Mouse (Mus musculus): ENCODE results near the gene Ptpa. TPM values are rescaled to one million over a fixed set of nuclear protein-coding genes. Genes with fewer than 3 reads are reported as not detected.
"Not testable (repeated sequence)": the region's sequence is repeated elsewhere in the genome, so short reads cannot be mapped to it uniquely, and the experiment has no call there.

Gene Ptpa
- total RNA-seq, 2 experiments from 2014 or later: 95.1 to 101 TPM

GRCm38 (mm10) chr2:30401581-30401980, 14.3 kb upstream of the Ptpa start:
- DNase-seq: no peak

DNA sequence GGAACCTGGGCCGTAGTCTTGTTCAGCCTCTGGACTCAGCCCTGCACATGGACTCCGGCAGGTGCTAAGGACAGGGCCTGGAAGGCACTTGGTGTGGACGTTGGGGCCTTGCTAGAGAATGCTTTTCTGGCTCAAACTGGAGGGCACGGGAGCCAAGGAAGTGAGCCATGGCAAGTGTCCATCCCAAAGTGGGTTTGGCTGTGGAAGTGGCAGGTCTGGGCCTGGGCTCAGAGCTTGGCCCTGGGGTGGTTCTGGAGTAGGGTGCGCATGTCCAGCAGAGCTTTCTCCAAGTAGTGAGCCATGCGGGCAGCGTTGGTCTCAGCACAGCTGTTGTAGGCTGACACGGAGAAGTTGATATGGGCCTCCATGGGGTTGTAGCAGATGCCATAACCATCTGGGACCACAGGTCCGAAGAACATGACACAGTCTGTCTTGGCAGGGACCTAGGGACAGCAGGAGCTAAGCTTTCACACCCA, 13.4 kb upstream of the Ptpa start:
- peak; percentile 64 for DNase-seq

DNA sequence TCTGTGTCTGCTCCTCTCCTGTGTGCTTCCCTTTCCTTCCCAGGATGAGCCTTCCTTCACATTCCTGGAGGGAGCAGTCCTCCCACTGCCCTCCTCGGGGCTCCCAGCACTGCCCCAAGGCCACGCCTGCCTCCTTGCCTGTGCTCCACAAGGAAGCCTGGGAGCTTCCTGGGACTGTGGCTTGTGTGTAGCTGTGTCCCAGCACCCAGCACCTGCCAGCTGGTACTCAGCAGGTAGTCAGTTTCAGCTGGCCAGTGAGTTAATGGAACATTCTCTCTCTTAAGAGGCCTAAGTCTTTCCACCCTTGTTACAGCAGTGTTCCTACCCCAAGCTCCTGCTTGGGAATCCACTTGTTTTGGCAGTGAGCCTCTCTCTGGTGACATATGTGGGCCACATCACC, 13.0 kb upstream of the Ptpa start:
- DNase-seq: no peak

- DNase-seq: no peak
Observed at GRCm38 (mm10) chr2:30403870-30404269, 12.0 kb upstream of the Ptpa start.

GRCm38 (mm10) chr2:30407221-30407620, 8.6 kb upstream of the Ptpa start:
- no peak for DNase-seq

- DNase-seq: no peak
Observed at GRCm38 (mm10) chr2:30407778-30408177, 8.1 kb upstream of the Ptpa start.

DNA sequence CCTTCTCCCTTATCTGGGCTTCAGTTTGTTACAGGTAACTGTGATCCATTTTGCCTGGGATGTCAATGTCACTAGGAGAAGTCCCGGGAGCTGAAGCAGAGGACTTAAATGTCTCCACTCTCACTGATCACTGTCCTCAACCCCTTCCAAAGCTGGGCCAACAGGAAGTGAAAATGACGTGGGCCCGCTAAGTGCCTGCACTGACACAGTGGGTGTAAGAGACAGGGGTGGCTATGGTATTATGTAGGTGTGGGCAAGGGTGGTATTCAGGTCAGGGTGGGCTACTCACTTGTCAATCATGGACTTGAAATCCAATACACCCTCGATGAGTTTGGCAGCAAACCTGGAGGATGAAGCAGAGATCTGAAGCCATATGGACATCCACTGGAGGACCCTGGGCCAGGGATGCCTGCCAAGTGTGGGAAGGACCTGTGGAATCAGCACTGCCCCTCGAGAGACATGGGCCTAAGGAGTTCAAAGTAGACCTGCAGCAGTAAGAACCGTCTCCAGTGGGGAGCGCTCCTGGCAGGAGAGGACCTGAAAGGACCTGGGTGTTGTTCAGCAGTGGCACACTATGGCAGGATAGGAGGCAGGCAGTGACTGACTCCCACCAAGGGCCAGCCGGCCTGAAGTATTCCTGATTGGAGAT, 7.3 kb upstream of the Ptpa start:
- no peak for DNase-seq

DNA sequence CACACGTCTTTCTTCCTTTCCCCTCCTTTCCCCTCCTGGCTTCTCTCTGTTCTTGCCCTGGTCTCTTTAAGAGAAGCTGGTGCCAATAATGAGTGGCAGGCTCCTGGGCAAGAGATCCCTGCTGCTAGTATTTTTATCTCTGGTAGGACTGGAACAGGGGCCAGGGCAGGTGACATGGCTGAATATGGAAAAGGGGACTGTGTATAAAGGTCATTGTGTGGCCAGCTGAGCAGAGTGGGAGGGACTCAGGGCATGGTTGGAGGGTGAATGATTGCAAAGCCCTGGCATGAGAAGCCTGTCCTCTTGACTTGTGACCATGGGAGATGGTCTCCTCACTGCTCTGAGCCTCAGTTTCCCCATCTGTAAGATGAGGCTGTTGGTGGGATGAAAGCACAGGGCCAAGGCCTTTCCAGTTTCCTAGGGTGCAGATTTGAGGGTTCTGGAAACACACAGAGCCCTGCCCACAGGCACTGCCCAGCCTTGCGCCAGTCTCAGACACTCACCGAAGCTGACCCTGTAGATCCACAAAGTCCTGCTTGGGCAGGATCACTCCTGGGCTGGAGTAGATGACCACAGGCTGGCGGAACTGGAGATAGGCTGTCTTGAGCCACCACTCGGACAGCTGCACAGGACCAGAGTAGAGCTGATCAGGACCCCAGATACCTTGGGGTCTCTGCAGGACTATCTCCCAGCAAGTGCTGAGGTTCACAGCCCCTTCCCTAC, 6.2 kb upstream of the Ptpa start:
- DNase-seq: no peak

DNA sequence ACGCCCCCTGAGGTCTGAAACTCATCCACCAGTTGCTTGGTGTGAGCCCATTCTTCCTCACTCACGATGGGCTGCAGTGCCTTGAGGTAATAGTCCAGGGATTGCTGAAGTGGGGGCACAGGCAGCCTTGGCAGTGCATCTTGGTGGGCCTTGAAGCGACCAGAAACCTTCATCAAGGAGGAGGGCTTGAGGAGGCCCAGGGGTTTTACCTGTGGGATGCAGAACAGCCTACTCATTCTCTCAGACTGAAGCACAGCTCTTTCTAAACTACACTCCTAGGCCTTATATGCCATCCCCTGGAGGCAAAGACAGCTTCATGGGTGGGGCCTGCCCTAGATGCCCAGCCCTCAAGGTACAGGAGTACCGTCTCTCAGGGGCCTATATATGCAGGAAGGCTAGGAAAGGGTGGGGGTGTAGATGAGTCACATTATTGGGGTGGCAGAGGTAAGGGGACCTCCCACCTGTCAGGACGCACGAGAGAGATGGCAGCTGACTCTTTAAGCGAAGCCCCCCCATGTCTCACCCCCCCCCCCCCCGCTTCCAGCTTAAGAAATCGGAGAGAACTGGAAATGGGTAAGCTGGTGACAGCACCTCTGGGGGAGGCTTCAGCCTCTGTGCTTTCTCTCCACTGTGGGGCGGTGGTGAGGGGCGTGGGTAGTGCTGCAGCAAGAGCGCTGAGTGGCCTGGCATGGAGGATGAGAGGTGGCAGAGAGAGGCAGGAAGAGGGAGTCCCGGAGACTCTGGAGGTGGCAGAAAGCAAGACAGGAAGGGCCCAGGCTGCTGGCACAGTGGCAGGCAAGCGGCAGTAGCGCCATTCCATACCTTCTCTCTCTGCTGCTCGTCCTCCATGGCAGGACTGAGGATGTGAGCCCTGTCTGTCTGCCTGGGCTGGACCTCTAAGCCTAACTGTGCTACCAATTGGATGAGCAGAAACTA, 2.5 kb upstream of the Ptpa start:
- DNase-seq: no peak

DNA sequence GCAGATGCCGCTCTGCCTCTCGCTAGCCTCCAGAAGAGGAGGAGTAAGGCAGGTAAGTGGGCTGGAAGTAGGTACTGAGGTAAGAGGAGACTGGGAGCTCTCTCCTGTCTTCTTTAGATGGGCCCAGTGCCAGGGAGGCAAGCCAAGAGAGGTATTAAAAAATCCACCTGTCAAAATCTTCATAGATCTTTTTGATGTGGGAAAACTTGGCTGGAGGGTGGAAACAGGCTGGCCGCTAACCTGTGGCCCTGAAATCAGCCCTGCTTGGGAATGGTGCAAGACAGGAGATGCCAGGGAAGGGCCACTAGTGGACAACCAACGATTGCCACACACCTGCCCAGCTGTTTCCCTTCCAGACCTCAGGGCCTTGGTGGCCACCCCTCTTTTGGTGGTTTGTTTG, 1.7 kb upstream of the Ptpa start:
- no peak for DNase-seq

GRCm38 (mm10) chr2:30414681-30415080, 1.2 kb upstream of the Ptpa start:
- no peak for DNase-seq

DNA sequence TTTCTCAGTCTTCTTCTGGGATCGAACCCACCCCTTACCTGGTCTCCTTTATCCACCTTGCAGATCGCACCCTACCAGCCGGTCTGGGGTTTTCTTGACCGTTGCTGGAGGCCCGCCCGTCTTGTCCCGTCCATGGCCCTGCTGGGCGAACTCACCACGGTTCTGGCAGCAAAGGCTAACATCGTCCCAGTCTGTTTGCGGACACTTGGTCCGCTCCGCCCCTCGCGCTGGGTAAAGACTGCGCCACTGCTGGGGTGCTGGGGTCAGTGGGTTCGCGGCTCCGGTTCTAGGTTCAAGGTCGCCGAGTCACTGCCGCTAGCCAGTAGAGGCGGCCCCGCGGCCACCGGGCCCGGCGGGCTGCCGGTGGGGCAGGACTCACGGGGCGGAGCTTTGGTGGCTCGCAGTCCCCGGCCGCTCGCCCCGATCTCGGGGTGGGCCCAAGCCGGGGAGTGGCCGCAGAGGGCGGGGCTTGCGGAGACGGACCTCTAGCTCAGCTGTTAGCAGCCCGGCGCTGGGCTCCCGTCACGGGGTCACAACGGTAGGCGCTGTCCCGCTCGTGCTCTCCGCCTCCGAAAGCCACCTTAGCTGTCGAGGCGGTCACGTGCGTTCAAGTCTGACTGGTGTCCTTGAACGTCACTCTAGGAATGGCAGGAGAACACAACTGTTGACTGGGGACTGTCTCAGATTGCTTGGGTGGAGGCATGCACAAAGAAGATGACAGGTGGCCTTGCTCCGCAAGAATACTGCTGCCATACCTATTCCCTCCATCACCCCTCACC, 493 bp upstream of the Ptpa start, which contains the start of gene Crat:
Crat (minus strand) TSS at position 657 of the 779 bp plus-strand sequence.
- DNase-seq: peak; percentile 93

GRCm38 (mm10) chr2:30416649-30416965, 768 bp downstream of the Ptpa start:
- no peak for DNase-seq

- DNase-seq: not testable (repeated sequence)
Observed at GRCm38 (mm10) chr2:30417154-30417553, 1.3 kb downstream of the Ptpa start.

DNA sequence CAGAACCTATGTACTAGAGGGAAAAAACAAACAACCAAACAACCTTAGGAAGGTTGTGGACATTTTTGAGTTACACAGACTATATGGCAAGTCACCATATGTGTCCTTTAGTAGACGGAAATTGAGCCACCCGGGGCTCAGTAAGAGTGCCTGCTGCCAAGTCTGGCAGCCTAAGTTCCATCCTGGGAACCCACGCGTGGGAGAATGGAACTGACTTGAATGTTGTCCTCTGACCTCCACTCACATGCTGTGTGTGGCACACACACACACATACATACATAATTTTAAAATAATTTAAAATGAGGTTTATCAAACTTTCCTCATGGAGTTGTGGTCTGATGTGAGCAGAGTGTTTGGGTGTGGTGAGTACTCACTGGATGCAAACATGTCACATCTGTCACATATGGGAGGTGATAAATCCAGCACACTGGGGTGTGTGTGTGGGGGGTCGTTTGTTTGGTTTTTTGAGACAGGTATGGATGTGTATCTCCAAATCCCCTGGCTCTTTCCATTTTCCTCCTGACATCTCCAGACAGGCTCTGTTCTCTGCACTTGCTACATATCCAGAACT, 1.8 kb downstream of the Ptpa start:
- no peak for DNase-seq

DNA sequence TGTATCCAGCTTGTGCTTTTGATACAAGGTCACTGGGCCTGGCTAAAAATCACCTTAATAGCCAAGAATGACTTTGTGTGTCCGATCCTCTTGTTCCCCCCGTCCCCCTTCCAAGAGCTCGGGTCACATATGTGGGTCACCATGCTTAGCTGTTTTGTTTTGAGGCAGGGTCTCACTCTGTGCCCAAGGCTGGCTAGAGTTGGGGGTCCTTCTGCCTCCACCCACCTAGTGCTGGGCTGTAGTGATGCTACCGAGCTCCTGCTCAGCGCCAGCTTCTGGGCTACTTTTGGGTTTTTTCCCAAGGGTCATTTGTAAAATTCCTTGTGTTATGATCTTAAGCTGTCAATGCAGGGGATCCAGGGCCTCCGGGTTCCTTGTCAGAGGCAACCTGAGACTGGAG, 2.4 kb downstream of the Ptpa start:
- DNase-seq: no peak

DNA sequence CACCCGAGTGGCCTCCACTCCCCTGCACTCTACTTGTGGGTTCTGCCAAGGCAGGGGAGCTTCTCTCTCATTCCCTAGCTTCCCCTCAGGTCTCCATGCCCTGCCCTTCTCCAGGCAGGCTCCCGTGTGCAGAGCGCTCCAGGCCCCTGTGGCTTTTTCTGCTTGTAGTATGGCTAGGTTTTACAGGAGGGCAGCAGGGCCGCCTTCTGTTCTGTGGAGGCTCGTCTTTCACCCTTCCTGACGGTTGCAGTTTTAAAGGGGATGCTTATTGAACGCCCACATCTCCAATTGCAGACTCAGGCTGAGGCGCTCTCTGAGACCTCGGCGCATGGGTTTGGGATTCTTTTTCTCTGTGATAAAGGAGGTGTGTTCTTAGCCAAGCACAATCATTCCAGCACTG, 3.3 kb downstream of the Ptpa start:
- no peak for DNase-seq

DNA sequence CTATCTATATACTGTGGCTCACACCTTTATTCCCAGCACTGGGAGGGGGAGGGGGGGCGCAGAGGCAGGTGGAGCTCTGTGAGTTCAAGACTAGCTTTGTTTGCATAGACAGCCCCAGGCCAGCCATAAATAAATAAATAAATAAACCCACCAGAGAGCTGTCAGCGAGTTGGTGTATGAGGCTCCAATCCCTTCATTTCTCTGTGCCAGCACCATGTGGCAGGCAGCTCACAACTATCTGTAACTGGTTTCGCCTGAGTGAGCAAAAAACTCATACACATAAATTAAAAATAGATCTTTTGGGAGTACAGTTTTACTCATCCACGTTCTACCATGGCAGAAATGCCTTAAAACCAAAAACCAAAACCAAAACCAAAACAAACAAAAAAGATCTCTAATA, 5.6 kb downstream of the Ptpa start:
- no peak for DNase-seq

GRCm38 (mm10) chr2:30429156-30429555, 13.3 kb downstream of the Ptpa start:
- peak; percentile 59 for DNase-seq

DNA sequence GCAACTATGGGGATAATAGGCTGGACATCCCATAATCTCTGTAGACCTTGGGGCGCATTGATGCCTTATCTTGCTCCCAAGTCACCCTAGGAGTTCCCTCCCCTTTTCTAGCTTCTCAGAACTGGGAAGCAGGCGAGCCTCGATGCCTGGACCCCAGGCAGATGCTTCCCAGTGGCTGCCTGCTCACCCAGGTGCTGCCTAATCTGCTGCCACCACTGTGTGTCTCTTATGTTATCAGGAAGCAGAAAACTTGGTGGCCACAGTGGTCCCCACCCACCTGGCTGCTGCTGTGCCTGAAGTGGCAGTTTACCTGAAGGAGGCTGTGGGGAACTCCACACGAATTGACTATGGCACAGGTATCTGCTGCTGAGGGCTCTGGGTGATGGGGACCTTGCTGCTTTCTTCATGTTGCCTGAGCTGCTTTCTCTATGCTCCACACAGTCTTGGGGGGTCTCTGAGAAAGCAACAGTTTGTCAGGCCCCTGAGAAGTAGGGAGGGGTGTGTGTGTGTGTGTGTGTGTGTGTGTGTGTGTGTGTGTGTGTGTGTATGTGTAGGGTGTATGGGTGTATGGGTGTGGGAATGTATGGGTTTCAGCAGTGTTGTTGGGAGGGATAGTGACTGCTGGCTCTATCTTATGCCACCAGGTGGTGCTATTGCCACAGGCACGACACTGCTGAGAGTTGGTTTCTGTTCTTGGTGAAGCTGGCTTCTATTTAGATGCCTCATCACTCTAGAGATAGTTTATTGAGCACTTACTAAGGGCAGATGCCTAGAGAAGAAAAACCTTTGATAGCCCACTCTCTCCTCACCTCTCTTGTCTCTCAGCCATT, 19.7 kb downstream of the Ptpa start:
- DNase-seq: peak; percentile 62

- no peak for DNase-seq
Observed at GRCm38 (mm10) chr2:30436156-30436545, 20.3 kb downstream of the Ptpa start.
